ENCODE assay signal across 30 mouse cellular contexts in the genomic region with DNA sequence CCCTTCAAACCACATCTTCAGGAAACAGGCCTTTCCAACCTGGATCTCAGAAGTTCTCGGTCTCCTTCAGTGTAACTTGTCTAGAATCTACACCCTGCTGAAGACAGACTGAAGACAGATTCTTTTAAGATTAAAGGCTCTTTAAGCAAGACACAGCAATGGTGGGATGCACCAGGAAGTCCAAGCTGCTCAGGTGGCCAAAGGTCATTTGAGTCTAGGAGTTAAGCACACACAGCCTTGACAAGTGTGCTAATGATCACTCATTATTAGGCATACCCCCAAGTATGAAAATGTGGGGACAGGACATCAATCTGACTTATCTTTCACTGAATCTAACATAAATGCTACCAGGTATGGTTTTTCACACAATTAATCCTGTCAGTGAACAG. TPM values are rescaled to one million over a fixed set of nuclear protein-coding genes. Genes with fewer than 3 reads are reported as not detected.
"Had no signal": no experiment of that assay in that cellular context is flagged by ENCODE, and none has a peak within 500 bp of the region (broad histone marks: within the 10 kb centered on the region; RNA-seq: fewer than 3 reads in every experiment).

No protein-coding gene starts in this region.

- H3K27me3 ChIP-seq: liver, embryonic 13.5 days had no signal

- H3K27ac ChIP-seq: liver, embryonic 13.5 days; macrophage had no signal

- H3K9ac ChIP-seq: liver, embryonic 13.5 days had no signal

- DNase-seq: kidney, adult 18-20 months; kidney, adult 9 months; kidney, postnatal 14 days; kidney, postnatal 4 days; liver, embryonic 13.5 days; lung, adult 2 months; lung, postnatal 14 days; midbrain, embryonic 14.5 days; right cerebral cortex, adult 18-20 months; right cerebral cortex, postnatal 25 days; thymus, adult 18-20 months; thymus, postnatal 36 days had no signal

- H3K4me2 ChIP-seq: liver, embryonic 13.5 days; midbrain, embryonic 11.5 days had no signal

- H3K9me3 ChIP-seq: liver, embryonic 13.5 days had no signal

- H3K4me3 ChIP-seq: liver, embryonic 13.5 days had no signal

- H3K36me3 ChIP-seq: liver, embryonic 13.5 days had no signal

RNA-seq across cellular contexts. Expression of a gene that starts 46.4 kb away (rescaled TPM):
- total RNA-seq: layer of hippocampus, adult 18-20 months; layer of hippocampus, postnatal 14 days; left cerebral cortex, postnatal 25 days; liver, adult 2 months; megakaryocyte-erythroid progenitor cell, adult 5-6 weeks; midbrain, postnatal 0 days had no signal
- polyA plus RNA-seq: kidney, embryonic 16.5 days; limb, embryonic 11.5 days; limb, embryonic 14.5 days; liver, adult 2 months; liver, embryonic 13.5 days; liver, embryonic 16.5 days; lung, adult 2 months; lung, embryonic 16.5 days; macrophage; midbrain, embryonic 11.5 days; midbrain, embryonic 14.5 days; midbrain, postnatal 0 days; neural tube, embryonic 11.5 days; neural tube, embryonic 14.5 days; spleen, adult 2 months; stomach, embryonic 16.5 days; testis, adult 2 months had no signal
